Mouse (Mus musculus) testis, postnatal 10 days (tissue): ENCODE measurements around the gene Inip.
A peak's percentile ranks its signal among the peaks of the same experiment; 100 is the strongest.

Source experiments
- DNase-seq: peaks from one replicate; pipeline ENCODE4 v3.0.0; 2021; ENCODE audit warnings: low spot score

Gene Inip

DNA sequence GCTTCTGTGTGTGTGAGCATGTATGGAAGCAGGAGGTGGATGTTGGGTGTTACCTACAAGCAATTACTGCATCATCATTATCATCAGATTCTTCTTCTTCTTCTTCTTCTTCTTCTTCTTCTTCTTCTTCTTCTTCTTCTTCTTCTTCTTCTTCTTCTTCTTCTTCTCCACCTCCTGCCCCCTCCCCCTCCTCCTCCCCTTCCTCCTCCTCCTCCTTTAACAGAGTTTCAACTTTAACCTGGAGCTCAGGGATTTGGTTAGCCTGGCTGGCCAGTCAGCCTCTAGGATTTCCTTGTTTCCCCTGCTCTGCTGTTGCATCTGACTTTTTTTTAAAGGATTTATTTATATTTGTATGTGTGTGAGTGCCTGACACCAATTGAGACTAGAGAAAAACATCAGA lies at the start of gene Inip:
TSS of gene Inip (minus strand) at position 101 of the 400 bp plus-strand sequence.
- no peak for DNase-seq

GRCm38 (mm10) chr4:59850181-59850580 lies 48.8 kb upstream of the Inip start:
- peak; percentile 85 for DNase-seq

DNA sequence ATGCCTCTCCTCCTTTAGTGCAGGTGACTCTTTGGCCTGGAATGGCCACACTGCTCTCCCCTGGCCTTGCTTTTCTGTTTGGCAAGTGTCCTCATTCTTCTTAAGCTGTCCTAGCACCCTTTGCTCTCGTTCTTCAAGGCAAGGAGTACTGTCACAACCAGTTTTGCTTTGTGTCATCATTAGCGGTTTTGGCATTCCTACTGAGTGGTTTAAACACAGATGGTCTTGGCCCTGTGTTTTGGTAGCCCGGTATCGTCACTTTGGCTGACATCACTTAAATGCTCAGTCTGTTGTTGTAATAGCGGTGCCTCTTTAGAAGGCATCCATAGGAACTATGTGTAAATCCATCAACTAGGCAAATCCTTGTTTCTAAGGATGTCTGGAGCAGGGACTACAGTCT lies 46.1 kb upstream of the Inip start:
- DNase-seq = no peak

GRCm38 (mm10) chr4:59845245-59845637 lies 43.9 kb upstream of the Inip start:
- no peak for DNase-seq

- DNase-seq = no peak
Observed at GRCm38 (mm10) chr4:59844460-59845244, 43.3 kb upstream of the Inip start.

DNA sequence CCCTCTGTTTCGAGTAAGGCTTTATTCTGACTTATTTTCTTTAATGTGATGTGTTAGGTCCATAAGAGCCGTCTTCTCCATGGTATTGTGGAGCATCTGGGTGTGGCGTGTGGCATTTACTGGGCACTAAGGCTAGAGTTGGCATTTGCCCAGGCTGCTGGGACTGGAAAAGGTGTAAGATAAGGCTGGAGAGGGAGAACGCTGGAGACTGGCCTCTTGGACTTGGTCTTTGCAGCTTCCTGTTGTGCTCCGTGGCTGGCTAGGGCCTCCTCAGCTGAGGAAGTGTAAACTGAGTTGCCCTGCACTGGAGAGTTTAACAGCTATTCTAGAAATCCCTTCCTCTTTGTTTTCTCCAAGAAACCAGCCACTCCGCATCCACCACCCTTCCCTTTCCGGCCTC lies 36.3 kb upstream of the Inip start:
- no peak for DNase-seq

DNA sequence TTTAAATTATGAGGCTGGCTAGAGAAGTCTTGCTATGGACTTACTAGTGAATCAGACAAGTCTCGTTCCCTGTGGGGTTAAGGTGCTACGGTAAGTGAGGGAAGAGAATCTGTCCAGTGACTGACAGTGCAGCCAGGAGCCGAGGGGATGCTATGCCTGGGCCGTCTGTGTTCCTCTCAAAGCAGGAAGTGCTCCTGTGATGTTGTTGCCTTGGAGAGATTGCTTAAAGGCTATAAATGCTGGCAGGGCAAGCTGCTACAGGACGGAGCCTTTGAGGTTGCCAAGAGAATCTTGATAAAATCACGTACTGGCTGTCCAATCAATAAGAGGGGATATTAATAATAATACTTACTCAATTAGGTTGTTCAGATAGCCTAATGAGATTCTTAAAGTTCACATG lies 31.4 kb upstream of the Inip start:
- no peak for DNase-seq

DNA sequence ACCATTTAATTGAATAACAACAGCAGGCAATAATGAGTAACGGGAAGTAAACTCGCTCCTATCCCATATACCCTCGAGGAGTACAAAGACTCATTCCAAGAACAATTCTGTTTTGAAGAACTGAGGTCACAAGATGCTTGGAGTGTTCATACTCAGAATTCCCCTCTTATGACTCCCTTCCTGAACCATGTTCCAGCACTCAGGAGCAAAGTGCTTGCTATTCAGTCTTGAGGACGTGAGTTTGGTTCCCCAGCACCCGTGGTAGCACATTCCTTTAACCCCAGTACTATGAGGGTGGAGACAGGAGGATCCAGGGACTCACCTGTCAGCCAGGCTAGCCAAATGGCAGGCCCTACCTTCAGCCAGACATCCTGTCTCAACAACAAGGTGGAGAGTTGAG lies 29.6 kb upstream of the Inip start:
- no peak for DNase-seq

DNA sequence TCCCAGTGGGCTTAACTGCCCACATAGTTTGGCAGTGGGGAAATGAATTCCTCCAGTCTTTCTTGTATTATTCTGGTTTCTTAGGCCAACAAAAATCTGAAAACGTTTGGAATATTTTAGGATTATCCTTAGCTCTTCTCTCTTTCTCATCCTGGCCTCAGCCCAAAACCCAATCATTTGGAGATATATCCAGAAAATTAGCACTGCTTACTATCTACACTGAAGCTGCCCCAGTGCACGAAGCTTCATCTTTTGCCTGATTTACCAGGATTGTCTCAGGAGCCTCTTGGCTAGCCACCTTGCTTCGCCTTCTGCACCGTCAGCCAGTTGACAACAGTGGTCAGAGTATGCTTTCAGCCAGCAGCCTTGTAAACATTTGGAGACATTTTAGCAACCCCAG lies 27.7 kb upstream of the Inip start:
- no peak for DNase-seq

DNA sequence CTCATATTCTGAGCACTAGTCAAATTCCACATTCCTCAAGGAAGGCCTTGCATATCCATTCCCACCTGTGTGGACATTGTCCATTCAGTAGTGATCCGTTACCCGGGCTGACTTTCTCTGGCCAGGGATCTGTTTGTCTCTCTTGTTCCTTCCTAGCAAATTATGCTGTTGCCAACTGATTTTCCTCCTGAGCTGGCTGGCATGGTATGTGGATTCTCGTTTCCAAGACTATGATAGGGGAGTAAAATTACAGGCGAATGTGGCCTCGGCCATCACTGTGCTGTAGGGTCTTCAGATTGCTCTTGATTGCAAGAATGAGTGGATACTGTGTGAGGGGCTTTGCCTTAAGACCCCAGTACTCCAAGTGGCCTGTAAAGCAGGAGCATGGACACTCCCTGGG lies 25.0 kb upstream of the Inip start:
- no peak for DNase-seq

- DNase-seq = no peak
Observed at GRCm38 (mm10) chr4:59825634-59826033, 24.2 kb upstream of the Inip start.

DNA sequence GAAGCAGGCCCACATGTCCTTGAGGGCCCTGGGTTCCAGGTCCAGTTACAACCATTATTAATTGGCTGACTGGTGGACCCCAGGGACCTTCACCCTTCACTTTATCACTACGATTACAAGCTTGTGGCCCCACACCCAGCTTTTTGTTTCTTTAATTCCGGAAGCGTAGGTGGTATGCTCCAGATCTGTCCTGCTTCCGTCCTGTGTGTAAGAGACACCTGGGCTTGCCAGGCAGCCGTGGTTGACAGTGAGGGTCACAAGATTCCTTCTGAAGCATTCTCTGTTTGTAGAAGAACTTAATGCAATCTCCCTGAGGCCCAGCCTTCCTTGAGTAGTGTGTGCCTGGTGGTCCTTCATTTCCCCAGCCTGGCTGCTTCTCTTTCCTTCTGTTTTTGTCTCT lies 23.5 kb upstream of the Inip start:
- DNase-seq = no peak

GRCm38 (mm10) chr4:59823470-59823869 lies 22.1 kb upstream of the Inip start:
- no peak for DNase-seq

GRCm38 (mm10) chr4:59822119-59822518 lies 20.7 kb upstream of the Inip start:
- DNase-seq = no peak

GRCm38 (mm10) chr4:59821516-59821915 lies 20.1 kb upstream of the Inip start:
- no peak for DNase-seq

- no peak for DNase-seq
Observed at GRCm38 (mm10) chr4:59819477-59820022, 18.2 kb upstream of the Inip start.

GRCm38 (mm10) chr4:59819054-59819472 lies 17.7 kb upstream of the Inip start:
- no peak for DNase-seq

- DNase-seq = no peak
Observed at GRCm38 (mm10) chr4:59818498-59818897, 17.1 kb upstream of the Inip start.

GRCm38 (mm10) chr4:59817790-59818189 lies 16.4 kb upstream of the Inip start:
- DNase-seq = no peak

DNA sequence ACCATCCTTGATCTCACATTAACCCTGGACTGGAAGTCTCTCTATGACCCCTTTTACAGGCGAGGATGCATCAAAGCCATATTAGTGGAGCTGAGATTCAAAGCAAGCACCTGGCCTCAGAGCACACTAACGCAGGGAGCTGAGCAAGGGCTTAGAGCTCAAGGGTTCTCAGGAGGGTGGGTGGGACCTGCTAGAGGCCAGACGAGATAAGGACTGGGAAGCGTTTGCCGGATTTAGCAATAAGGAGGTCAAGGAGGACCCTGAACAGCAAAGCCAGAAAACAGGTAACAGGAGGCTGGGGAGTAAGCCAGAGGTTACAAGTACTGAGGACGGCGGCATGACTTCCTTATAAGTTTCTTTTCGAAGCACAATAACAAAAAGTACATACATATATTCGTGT lies 15.1 kb upstream of the Inip start:
- DNase-seq = no peak

GRCm38 (mm10) chr4:59816016-59816415 lies 14.6 kb upstream of the Inip start:
- no peak for DNase-seq

DNA sequence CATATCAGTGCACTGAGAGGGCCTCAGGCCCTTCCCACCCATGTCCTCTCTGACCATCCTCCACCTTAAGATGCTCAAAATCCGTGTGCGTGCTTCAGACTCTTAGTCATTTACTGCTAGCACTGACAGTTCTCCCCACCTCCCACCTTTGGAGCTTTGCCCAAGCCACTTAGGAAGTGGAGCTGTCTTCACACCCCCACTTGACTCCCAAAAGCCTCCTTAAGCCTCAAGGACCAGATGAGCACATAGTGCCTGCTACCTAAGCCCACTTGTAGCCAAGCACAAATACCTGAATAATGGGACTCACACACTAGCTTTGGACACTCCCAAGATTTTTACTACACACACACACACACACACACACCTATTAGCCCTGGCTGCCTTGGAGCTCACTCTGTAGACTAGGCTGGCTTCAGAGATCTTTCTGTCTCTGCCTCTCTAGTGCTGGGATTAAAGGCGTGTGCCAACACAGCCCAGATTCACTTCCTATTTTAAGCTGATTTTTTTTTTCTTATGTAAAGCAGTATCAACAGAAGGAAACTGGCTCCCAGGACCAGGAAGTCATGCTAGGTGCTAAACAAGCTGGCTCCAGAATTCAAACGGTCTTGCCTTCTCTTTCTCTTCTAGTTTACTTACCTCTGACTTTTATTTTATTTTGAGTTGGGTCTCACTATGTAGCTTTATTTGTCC lies 13.9 kb upstream of the Inip start:
- DNase-seq = no peak

- no peak for DNase-seq
Observed at GRCm38 (mm10) chr4:59814094-59814493, 12.7 kb upstream of the Inip start.
